Mouse (Mus musculus): Measurements from ENCODE around the gene Slc4a2.
"Not testable (repeated sequence)": the region's sequence is repeated elsewhere in the genome, so short reads cannot be mapped to it uniquely, and the experiment has no call there.

Gene Slc4a2

GRCm38 (mm10) chr5:24394165-24394894 lies 29.3 kb upstream of the Slc4a2 start:
- peak; percentile 90 for DNase-seq (ENCODE audit: low read depth, low spot score)

DNA sequence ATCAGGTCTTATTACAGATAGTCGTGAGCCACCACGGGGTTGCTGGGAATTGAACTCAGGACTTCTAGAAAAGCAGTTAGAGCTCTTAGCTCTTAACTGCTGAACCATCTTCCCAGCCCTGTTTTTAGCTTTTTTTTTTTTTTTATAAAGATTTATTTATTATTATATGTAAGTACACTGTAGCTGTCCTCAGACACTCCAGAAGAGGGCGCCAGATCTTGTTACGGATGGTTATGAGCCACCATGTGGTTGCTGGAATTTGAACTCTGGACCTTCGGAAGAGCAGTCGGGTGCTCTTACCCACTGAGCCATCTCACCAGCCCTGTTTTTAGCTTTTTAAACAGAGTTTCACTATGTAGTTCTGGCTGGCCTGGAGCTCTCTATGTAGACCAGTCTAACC lies 27.4 kb upstream of the Slc4a2 start:
- not testable (repeated sequence) for DNase-seq (ENCODE audit: low read depth, low spot score)

DNA sequence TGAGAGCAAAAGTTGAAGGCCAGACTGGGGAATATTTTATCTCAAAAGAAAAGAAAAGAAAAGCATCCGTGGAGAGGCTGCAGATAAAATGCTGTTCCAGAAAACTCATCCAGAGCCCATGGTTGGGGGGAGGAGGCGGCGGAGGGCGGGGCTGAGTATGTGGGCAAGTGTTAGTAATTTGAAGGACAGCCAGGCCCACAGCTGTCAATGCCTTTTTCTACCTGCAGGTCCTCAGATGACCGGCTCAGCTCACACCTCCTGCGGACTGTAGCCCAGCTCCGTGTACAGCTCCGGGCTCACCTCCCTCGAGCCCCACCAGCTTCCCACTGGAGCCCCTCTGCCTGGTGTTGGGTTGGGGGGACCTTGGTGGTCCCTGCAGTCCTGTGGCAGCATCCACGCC lies 24.0 kb upstream of the Slc4a2 start:
- DNase-seq (ENCODE audit: low read depth, low spot score), result no peak

DNA sequence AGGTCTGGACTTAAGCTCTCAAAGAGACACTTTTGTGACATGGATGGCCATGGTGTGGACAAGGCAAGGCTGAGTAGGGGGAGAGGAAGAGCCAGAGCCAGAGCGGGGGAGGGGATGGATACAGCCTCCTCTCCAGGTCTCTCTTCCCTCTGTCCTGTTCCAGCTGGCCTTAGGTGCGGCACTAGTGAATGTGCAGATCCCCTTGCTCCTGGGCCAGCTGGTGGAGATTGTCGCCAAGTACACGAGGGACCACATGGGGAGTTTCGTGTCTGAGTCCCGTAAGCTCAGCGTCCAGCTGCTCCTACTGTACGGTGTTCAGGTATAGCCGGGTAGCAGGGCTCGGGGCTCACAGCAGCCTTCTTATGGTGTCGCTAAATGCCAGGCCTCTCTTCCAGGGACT lies 23.3 kb upstream of the Slc4a2 start:
- no peak for DNase-seq (ENCODE audit: low read depth, low spot score)

- no peak for DNase-seq (ENCODE audit: low read depth, low spot score)
These were observed 22.6 kb upstream of the Slc4a2 start for GRCm38 (mm10) chr5:24400911-24401605.

DNA sequence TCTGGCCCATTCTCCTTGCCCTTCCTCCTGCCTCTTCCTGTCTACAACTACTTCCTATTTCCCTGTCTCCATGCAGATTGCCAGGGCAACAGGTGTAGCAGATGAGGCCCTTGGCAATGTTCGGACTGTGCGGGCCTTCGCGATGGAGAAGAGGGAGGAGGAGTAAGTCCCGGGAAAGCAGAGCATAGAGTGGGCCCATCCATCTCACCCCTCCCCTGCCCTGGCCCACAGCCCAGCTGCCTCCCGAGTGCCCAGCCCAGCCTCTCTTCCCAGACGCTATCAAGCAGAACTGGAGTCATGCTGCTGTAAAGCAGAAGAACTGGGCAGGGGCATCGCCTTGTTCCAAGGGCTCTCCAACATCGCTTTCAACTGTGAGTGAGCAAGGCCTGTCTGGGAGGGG lies 21.7 kb upstream of the Slc4a2 start:
- DNase-seq (ENCODE audit: low read depth, low spot score), result no peak

DNA sequence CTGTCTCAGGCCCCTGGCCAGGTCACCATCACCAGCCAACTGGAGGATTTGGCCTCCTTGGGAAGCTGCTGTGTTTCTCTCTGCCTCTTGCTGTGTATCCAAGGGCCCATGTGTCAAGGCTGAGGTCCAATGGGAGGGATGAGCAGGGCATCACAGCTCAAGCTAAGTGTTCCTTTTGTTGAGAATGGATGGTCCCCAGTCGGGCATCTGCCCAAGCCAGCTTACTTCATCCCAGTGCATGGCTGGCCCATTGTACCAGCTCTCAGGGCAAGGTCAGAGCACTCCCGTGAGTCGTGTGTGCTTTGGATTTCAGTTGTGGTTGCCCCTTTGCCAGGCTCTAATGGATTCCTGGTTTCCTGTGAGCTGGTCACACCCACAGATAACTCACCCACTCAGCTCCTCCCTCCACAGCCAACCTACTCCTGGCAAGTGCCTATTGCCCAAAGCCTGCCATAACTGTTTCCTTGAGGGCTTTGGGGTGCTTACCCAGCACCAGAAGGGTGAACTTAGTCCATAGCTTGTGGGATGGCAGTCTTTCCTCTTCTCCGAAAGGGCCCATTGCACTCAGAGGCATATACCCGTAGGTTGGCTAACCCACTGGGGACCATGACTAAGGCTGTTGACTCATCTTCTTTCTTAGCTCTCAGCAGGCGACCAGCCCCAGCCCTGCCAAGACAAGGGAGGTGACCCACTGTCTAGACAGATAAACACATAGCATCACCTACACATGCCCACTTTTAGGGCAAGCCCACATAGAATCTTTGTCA lies 18.9 kb upstream of the Slc4a2 start:
- DNase-seq (ENCODE audit: low read depth, low spot score), result no peak

GRCm38 (mm10) chr5:24405389-24405876 lies 18.2 kb upstream of the Slc4a2 start:
- no peak for DNase-seq (ENCODE audit: low read depth, low spot score)

DNA sequence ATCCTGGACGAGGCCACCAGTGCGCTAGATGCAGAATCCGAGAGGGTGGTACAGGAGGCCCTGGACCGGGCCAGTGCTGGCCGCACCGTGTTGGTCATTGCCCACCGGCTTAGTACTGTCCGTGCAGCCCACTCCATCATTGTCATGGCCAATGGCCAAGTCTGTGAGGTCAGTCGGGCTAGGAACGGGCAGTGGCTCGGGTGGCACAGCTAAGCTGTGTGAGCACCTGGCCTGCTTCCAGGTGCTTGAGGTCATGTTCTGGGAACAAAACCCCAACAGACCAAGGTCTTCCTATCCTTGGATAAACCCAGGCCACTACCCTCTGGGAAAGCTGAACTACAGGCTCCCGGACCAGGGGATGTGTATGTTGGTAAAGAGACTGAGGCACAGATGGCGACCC lies 15.0 kb upstream of the Slc4a2 start:
- DNase-seq (ENCODE audit: low read depth, low spot score), result no peak

DNA sequence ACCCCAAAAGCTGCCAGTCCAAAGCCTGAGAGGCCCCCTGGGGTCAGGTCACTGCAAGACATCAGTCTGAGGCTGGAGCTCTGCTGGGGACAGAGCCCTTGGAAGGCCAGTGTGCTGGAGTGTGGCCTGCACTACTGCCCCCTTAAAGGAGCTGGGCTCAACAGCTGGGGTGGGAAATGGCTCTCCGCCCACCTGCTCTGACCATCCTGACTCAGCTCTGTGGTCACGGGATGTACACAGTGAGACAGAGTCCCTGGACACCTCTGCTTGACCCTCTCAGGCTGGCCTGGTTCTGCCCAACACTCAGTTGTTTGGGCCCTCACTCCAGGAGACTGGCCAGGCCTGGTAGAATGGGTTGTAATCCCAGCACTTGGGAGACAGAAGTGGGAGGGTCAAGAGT lies 14.2 kb upstream of the Slc4a2 start:
- no peak for DNase-seq (ENCODE audit: low read depth, low spot score)

DNA sequence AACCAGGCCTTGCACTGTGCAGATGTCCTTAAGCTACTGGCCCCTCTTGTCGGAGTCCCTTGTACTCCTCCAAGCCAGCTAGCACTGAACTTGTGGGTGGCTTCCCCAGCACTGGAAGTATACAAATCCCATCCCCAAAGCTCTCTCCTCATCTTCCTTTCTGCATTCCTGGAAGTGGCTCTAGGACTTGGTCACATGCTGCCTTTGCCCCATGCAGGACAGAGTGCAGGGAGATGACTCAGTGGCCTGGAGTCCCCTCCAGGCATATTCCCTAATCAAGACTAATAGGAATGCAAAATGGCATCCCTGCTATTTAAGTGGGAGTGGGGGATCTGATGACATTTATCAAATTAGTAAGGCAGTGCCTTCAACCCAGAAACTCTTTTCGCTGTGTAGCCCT lies 11.6 kb upstream of the Slc4a2 start:
- no peak for DNase-seq (ENCODE audit: low read depth, low spot score)

GRCm38 (mm10) chr5:24413042-24413693 lies 10.5 kb upstream of the Slc4a2 start, which contains the start of gene Asic3:
Gene Asic3, plus strand, starts transcription at chr5:24413392.
- DNase-seq (ENCODE audit: low read depth, low spot score), result no peak

DNA sequence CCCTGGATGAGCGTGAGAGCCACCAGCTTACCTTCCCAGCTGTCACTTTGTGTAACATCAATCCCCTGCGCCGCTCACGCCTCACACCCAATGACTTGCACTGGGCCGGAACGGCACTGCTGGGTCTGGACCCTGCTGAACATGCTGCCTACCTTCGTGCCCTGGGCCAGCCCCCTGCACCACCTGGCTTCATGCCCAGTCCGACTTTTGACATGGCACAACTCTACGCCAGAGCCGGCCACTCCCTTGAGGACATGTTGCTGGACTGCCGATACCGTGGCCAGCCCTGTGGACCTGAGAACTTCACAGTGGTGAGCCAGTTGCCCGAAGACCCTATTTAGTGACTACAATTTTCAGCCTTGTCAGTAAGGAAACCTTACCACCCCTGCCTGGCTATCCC lies 9.7 kb upstream of the Slc4a2 start:
- no peak for DNase-seq (ENCODE audit: low read depth, low spot score)

DNA sequence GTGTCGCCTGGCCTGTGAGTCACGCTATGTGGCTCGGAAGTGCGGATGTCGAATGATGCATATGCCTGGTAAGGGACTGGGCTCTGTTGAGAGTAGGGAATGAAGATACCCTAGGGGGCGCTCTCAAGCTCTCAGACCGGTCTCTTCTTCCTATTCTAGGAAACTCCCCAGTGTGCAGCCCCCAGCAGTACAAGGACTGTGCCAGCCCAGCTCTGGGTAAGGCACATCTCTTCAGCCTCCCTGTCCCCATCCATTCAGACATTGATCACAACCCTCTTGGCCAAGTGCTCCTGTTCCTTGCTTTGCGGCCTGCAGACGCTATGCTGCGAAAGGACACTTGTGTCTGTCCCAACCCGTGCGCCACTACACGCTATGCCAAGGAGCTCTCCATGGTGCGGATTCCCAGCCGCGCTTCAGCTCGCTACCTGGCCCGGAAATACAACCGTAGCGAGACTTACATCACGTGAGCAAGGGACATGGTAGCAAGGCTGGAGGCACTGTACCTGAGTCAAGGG lies 7.4 kb upstream of the Slc4a2 start:
- peak; percentile 28 for DNase-seq (ENCODE audit: low read depth, low spot score)

DNA sequence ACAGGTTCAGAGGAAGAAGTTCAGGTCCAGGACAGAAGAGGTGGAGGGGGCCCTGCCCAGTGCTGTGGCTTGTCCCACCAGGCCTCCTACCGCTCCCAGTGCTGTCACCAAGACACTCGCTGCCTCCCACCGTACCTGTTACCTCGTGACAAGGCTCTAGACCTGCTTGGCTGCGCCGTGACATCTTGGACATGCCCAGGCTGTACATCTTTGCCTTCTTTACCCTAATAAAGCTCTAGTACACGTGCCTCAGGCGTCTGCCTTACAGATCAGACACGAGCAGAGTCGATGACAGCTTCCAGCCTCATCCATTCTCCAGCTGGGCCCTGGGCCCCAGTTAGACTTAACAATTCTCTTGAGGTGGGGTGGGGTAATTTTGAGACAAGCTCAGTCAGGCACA lies 6.0 kb upstream of the Slc4a2 start:
- no peak for DNase-seq (ENCODE audit: low read depth, low spot score)

GRCm38 (mm10) chr5:24420381-24420780 lies 3.3 kb upstream of the Slc4a2 start:
- no peak for DNase-seq (ENCODE audit: low read depth, low spot score)

DNA sequence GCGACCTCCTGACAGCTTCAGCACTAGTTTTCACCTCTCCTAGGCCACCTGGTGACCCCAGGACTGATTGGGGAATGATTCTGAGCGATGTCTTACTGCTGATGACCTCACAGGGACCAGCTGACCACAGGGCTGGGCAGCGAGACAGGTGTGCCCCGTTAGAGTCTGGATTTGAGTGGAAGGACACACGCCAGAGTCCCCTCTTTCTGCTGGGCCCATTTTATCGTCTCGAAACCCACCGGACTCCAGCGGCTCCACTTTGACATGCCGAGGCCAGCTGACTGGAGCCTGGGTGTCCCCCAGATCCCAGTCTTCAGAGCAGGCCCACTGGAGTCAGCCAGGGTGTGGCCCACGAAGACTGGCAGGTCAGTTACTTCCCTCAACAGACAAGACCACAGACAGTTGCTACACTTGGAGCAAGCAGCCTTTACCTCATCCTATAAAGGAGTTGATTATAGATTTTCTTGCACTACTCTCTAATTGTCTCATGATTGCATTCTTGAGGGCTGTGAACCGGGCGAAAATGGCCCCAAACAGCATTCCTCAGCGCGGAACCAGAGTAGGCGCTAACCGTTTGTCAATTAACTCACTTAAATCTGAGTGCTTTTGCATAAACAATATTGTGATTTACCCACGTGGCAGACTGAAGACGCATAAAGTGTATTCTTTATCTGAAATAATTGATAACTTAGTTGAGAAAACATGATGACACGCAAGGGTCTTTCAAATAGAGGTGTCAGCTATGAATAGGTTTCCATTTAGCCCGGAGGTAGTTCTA lies 556 bp downstream of the Slc4a2 start:
- peak; percentile 40 for DNase-seq (ENCODE audit: low read depth, low spot score)

DNA sequence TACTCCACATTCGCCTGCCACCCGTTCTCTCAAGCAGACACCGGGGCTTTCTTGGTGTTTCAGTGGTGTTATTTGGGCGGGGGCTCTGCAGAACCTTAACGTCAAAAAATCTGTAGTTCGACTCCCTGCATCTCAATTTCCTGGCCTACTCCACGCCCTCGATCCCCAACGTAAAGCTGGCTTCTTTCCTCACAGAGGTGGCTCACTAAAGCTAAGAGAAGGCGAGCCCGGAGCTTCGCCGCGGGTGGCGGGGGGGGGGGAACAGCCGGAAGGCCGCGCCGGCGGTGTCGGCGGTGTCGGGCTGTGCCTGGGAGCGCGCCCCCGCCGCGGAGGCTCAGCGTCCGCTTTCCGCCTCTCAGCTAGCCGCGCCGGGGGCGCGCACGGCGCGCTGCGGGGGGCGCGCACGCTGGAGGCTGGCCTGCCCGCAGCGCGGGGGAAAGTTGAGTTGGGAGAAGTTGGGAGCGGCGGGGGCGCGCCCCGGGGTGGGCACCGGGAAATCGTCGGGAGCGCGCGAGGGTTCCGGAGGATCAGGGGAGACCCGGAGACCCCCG lies 1.3 kb downstream of the Slc4a2 start:
- peak; percentile 71 for DNase-seq (ENCODE audit: low read depth, low spot score)

DNA sequence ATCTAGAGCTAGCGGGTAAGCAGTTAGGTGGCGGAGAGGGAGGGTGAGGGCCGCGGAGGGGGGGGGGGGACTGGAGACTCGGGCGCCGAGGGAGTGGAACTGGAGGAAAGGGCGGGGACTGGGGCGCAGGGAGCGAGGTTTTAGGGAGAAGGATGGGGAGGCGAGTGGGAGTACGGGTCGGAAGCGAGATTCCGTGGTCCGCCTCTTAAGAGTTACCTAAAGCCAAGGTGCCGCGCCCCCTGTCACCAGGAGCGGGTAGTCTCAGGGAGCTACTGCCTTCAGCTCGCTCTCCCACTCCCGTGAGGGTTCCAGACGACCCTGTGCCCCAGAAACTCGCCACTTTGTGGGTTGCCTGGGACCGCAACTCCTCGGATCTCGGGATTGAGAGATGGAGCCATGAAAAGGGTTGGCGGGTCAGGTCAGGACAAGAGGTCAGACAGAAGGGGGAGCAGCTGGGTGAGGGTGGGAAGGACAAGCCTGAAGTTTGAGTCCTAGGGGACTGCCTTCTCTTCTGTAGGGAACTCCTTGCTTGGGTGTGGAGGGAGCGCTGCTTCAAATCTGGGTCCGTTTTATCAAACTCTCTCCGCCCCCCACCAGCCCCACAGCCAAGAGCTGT lies 1.9 kb downstream of the Slc4a2 start:
- DNase-seq (ENCODE audit: low read depth, low spot score), result no peak

GRCm38 (mm10) chr5:24426037-24426432 lies 2.4 kb downstream of the Slc4a2 start:
- DNase-seq (ENCODE audit: low read depth, low spot score), result no peak
